Mouse (Mus musculus) ES-E14 (cell line): ENCODE data around the gene Wdr60. TPM values are rescaled to one million over a fixed set of nuclear protein-coding genes. Genes with fewer than 3 reads are reported as not detected.

Experiments
- DNase-seq: peaks from one replicate; pipeline ENCODE4 v3.0.0-alpha.2; 2013; ENCODE audit warnings: low read depth, low spot score
- H3K27ac ChIP-seq: 2 replicates; pipeline ENCODE4 v1.5.1; 2012; ENCODE audit warnings: low read depth, mild to moderate bottlenecking, low read length, moderate library complexity, mixed read lengths; ENCODE audit not compliant: poor library complexity, insufficient read depth, severe bottlenecking
- H3K36me3 ChIP-seq: 2 replicates; pipeline ENCODE4 v1.6.1; 2012; ENCODE audit warnings: mild to moderate bottlenecking, low read length, moderate library complexity, mixed read lengths; ENCODE audit not compliant: control insufficient read depth, poor library complexity, insufficient read depth, severe bottlenecking
- H3K4me1 ChIP-seq, 2 experiments: fragments of 150-350 bp in 1 of 2; sonication (generic) in 1 of 2; 2 replicates each; pipeline ENCODE4 v1.6.1; 2012; ENCODE audit warnings: low read length in 2 of 2, mild to moderate bottlenecking in 1 of 2, mixed read lengths in 1 of 2; ENCODE audit not compliant: control insufficient read depth in 2 of 2, insufficient read depth in 2 of 2, poor library complexity in 1 of 2
- H3K4me3 ChIP-seq, 2 experiments: fragments of 150-350 bp in 1 of 2; sonication (generic) in 1 of 2; 2 replicates each; pipeline ENCODE4 v1.5.1; 2012; ENCODE audit warnings: low read length in 2 of 2, low read depth in 1 of 2, mild to moderate bottlenecking in 1 of 2, mixed read lengths in 1 of 2; ENCODE audit not compliant: insufficient read depth in 1 of 2, poor library complexity in 1 of 2, severe bottlenecking in 1 of 2
- H3K9ac ChIP-seq: 2 replicates; pipeline ENCODE4 v1.6.1; 2012; ENCODE audit warnings: low read depth, mild to moderate bottlenecking, low read length, mixed read lengths; ENCODE audit not compliant: poor library complexity, insufficient read depth, severe bottlenecking
- H3K9me3 ChIP-seq: fragments of 150-350 bp; sonication (generic); 2 replicates; pipeline ENCODE4 v1.6.1; 2012; ENCODE audit warnings: low read depth, mild to moderate bottlenecking, low read length; ENCODE audit not compliant: control insufficient read depth, insufficient read depth
- CHD2 ChIP-seq: IDR thresholded peaks from 2 replicates; pipeline ENCODE4 v1.6.1; 2014; ENCODE audit warnings: mild to moderate bottlenecking, low read depth, low read length, inconsistent platforms
- HCFC1 ChIP-seq: IDR thresholded peaks from 2 replicates; pipeline ENCODE4 v1.6.1; 2012; ENCODE audit warnings: low read length, inconsistent platforms, borderline replicate concordance; ENCODE audit not compliant: insufficient read depth
- MAFK ChIP-seq: IDR thresholded peaks from 2 replicates; pipeline ENCODE4 v1.6.1; 2014; ENCODE audit warnings: mild to moderate bottlenecking, low read depth, low read length, inconsistent platforms; ENCODE audit not compliant: insufficient read depth
- ZC3H11A ChIP-seq: IDR thresholded peaks from 2 replicates; pipeline ENCODE4 v1.6.1; 2012; ENCODE audit warnings: low read depth, mild to moderate bottlenecking, inconsistent platforms, low read length, borderline replicate concordance
- ZNF384 ChIP-seq: IDR thresholded peaks from 2 replicates; pipeline ENCODE4 v1.6.1; 2012; ENCODE audit warnings: low read depth, low read length, inconsistent platforms
- in situ Hi-C, 2 experiments: fragments of 600-800 bp; cut with MboI; formaldehyde crosslinking; loops; one replicate each; pipeline ENCODE4 v1.15.1; 2025; ENCODE audit warnings: low sequenced_read_pairs in 2 of 2, inconsistent platforms in 1 of 2; ENCODE audit not compliant: unreplicated experiment in 2 of 2
- total RNA-seq: library from RNA; depleted of rRNA; stranded (reverse); fragments of 300-350 nt; gene quantifications from 2 replicates; pipeline ENCODE4 v1.2.3, GENCODE M21; 2012

Gene Wdr60
- total RNA-seq, 1 experiment: 5.6 TPM

DNA sequence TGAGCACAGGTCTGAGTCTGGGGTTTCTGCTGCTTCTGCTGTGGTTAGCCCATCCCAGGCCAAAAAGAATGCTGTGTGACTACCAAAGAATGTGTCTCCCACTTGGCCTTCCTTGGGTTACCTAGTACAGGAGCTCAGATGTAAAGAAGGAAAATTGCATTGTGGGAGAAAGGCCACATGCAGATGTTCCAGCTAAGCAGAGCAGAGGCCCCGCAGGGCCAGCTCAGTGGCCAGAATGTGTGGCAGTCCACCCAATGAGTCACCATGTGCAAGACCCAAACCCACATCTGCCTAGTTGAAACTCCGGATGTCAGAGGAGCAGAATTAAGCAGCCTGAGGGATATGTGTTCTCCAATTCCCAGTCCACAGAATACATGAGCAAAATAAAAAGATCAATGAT is 4.5 kb downstream of the Wdr60 start:
- no peak overlapping the region for H3K9ac ChIP-seq
- no peaks in the 10 kb centered on the region for H3K4me1 ChIP-seq
- in situ Hi-C loops: no loop called here
- H3K9me3 ChIP-seq: no peaks in the 10 kb centered on the region
- no peak for DNase-seq
- no peak overlapping the region for H3K27ac ChIP-seq
- H3K4me3 ChIP-seq: no peak overlapping the region
- H3K36me3 ChIP-seq: peaks cover 1% of the 10 kb centered on the region; the same call in 1 of the 2 replicates
- TF ChIP-seq MAFK (no peak), HCFC1 (no peak), CHD2 (no peak), ZNF384 (no peak), ZC3H11A (no peak)

DNA sequence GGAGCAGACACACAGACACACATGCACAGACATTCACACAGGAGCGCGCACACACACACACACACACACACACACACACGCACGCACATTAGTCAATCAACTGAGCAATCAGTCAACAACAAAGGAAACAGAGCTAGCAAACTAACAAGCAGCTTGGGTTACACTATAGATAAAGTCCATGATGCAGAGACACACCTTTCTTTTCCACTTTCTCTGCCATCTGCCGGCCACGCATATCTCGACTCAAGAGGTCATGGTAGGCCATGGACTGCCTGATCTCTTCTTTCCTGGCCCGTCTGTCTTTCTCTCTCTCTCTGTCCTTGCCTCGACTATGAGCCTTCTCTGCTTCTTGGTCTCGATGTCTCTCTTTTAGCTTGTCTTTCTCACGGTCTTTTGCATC is 7.2 kb downstream of the Wdr60 start:
- no peak for DNase-seq
- peaks cover 1% of the 10 kb centered on the region; the same call in 1 of the 2 replicates for H3K36me3 ChIP-seq
- in situ Hi-C loops: no loop called here
- TF ChIP-seq ZNF384 (no peak), MAFK (no peak), CHD2 (no peak), HCFC1 (no peak)
- H3K9me3 ChIP-seq: no peaks in the 10 kb centered on the region
- H3K9ac ChIP-seq: no peak overlapping the region
- H3K4me1 ChIP-seq: no peaks in the 10 kb centered on the region
- H3K4me3 ChIP-seq: no peak overlapping the region
- no peak overlapping the region for H3K27ac ChIP-seq

DNA sequence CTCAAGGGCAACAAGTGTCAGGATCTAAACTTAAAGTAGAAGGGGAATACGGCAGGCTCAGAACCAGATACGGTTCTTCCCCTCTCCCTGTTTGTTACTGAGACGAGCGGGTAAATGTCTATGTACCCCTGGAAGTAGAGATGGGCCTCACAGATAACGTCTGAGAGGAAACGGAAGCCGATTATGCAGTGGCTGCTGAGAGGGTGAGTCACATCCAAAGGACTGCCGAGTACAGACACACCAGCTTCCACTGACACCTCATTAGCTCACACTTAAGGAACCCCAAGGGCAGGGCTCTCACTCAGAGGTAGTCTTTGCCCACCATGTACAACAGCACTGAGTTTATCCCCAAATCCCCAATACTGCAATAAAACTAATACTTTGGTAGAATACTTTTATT is 8.2 kb downstream of the Wdr60 start:
- in situ Hi-C loops: no loop called here
- no peak for TF ChIP-seq ZC3H11A
- TF ChIP-seq HCFC1: no peak
- no peak for TF ChIP-seq ZNF384
- TF ChIP-seq CHD2: no peak
- no peak for TF ChIP-seq MAFK

DNA sequence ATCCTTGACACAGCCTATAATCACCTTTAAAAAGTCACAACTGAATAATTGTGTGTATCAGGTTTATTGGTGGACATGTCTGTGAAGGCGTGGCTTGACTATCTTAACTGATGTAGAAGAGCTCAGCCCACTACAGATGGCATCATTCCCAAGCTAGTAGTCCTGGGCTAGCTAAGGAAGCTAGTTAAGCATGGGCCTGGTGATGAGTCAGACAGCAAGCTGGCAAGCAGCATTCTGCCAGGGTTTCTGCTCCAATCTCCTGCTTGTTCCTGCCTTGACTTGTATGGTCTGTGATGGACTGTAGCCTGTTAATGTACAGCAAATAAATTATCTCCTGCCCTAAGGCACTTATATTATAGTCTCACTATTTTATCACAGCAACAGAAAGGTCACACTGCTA is 18.2 kb downstream of the Wdr60 start:
- TF ChIP-seq MAFK: no peak
- no peak for TF ChIP-seq HCFC1
- no peak for TF ChIP-seq ZNF384
- TF ChIP-seq CHD2: no peak
- no peak for TF ChIP-seq ZC3H11A
- no peaks in the 10 kb centered on the region for H3K4me1 ChIP-seq
- in situ Hi-C loops: no loop called here
- no peak overlapping the region for H3K4me3 ChIP-seq
- no peaks in the 10 kb centered on the region for H3K36me3 ChIP-seq
- no peaks in the 10 kb centered on the region for H3K9me3 ChIP-seq
- DNase-seq: no peak
- no peak overlapping the region for H3K9ac ChIP-seq
- no peak overlapping the region for H3K27ac ChIP-seq

More for the DNA sequence above, 8.2 kb downstream of the Wdr60 start:
- Histone ChIP-seq H3K27ac (no peak overlapping the region), H3K36me3 (peaks cover 1% of the 10 kb centered on the region; the same call in 1 of the 2 replicates), H3K4me1 (no peaks in the 10 kb centered on the region), H3K4me3 (no peak overlapping the region), H3K9me3 (no peaks in the 10 kb centered on the region), H3K9ac (no peak overlapping the region)
- no peak for DNase-seq

DNA sequence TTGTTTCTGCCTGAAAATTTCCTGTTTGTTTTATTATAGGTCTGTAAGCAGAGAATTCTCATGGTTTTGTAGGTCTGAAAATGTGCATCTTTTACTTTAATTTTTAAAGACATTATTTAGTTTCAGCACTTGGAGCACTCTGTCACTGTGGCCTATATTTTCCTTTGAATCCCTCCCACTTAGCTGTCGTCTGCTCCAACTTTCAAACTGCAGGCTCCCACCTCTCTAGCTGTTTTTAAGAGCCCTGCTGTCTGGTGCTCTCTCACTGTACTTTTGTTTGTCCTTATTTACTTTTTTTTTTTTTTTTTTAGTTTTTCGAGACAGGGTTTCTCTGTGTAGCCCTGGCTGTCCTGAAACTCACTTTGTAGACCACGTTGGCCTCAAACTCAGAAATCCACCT is 24.0 kb downstream of the Wdr60 start:
- Histone ChIP-seq H3K4me3 (no peak overlapping the region), H3K4me1 (no peaks in the 10 kb centered on the region), H3K9me3 (no peaks in the 10 kb centered on the region), H3K36me3 (no peaks in the 10 kb centered on the region), H3K9ac (no peak overlapping the region), H3K27ac (no peak overlapping the region)
- no peak for TF ChIP-seq HCFC1
- TF ChIP-seq MAFK: no peak
- TF ChIP-seq ZNF384: no peak
- no peak for TF ChIP-seq ZC3H11A
- no peak for TF ChIP-seq CHD2
- DNase-seq: no peak
- in situ Hi-C loops: no loop called here
